ENCODE assay signal across 9 mouse cellular contexts in genomic region chr7:19095751-19096110, GRCm38 (mm10). TPM values are rescaled to one million over a fixed set of nuclear protein-coding genes. Genes with fewer than 3 reads are reported as not detected.
DNase-seq lines count a peak whose midpoint lies in the region; ATAC-seq and TF ChIP-seq lines count a peak whose summit lies in the region.
"Had no signal": no experiment of that assay in that cellular context is flagged by ENCODE, and none has a peak within 500 bp of the region (broad histone marks: within the 10 kb centered on the region; RNA-seq: fewer than 3 reads in every experiment).

No protein-coding gene starts in this region.

- under 1% methylated on average over 19 of the region's 19 CpGs for WGBS in heart, adult 2 months
- under 1% methylated on average over 19 of the region's 19 CpGs for WGBS in lung, embryonic 15.5 days

- H3K4me2 ChIP-seq in lung, embryonic 15.5 days = peak overlapping the region; percentile 92

- peak; percentile 1; the same call in 1 of the 2 replicates for ATAC-seq in lung, embryonic 15.5 days (ENCODE audit: borderline replicate concordance, extremely low read depth, low FRiP score, low TSS enrichment)
- ATAC-seq in megakaryocyte-erythroid progenitor cell, adult 5-6 weeks (replicated peaks; ENCODE audit: low FRiP score, low TSS enrichment, poor library complexity, severe bottlenecking) = no peak

- intact Hi-C loops in heart, adult 2 months (cut with DNase I) = no loop called here

- peak overlapping the region; percentile 4 for H3K9ac ChIP-seq in heart, adult 2 months (ENCODE audit: low read depth, low read length)
- peak overlapping the region; percentile 91 for H3K9ac ChIP-seq in lung, embryonic 15.5 days

- H3K9me3 ChIP-seq in lung, embryonic 15.5 days = no peaks in the 10 kb centered on the region

- H3K27ac ChIP-seq in layer of hippocampus, adult 2 months = no peak overlapping the region
- peak overlapping the region; percentile 96 for H3K27ac ChIP-seq in heart, adult 2 months
- H3K27ac ChIP-seq in lung, embryonic 15.5 days = peak overlapping the region; percentile 99
- H3K27ac ChIP-seq: macrophage had no signal

- H3K36me3 ChIP-seq in heart, adult 2 months (ENCODE audit: control insufficient read depth, insufficient read depth, low read length) = no peaks in the 10 kb centered on the region
- H3K36me3 ChIP-seq in lung, embryonic 15.5 days = peaks cover 20% of the 10 kb centered on the region

- H3K79me2 ChIP-seq in heart, adult 2 months (replicated peaks; ENCODE audit: control insufficient read depth, insufficient read depth, low read length) = no peaks in the 10 kb centered on the region

- no peak for TF ChIP-seq CTCF in layer of hippocampus, adult 2 months (conservative IDR thresholded peaks at IDR 0.05)
- no peak for TF ChIP-seq CTCF in heart, adult 2 months (IDR thresholded peaks at IDR 0.05)

- peaks cover 7% of the 10 kb centered on the region for H3K4me1 ChIP-seq in heart, adult 2 months (ENCODE audit: control insufficient read depth, insufficient read depth, low read length)
- H3K4me1 ChIP-seq in lung, embryonic 15.5 days = peaks cover 46% of the 10 kb centered on the region

- TF ChIP-seq EP300 in heart, adult 2 months (IDR thresholded peaks at IDR 0.05; ENCODE audit: insufficient read depth, low read depth, low read length) = no peak

- TF ChIP-seq POLR2A in heart, adult 2 months (IDR thresholded peaks at IDR 0.05; ENCODE audit: insufficient read depth, low read depth, low read length) = no peak

- no peaks in the 10 kb centered on the region for H3K27me3 ChIP-seq in heart, adult 2 months (ENCODE audit: control insufficient read depth, insufficient read depth, low read length)
- H3K27me3 ChIP-seq in lung, embryonic 15.5 days = no peaks in the 10 kb centered on the region

- no peak for DNase-seq in layer of hippocampus, adult 2 months (ENCODE audit: low spot score in 2 of 2)
- DNase-seq in layer of hippocampus, adult 11-12 months (ENCODE audit: low spot score) = no peak
- peak; percentile 88 for DNase-seq in embryo, embryonic 10 days (ENCODE audit: low spot score)
- peak in 1 of 2 experiments; percentile 70 for DNase-seq in heart, adult 2 months
- DNase-seq in kidney, adult 8-10 months = peak; percentile 50 to 56
- peak; percentile 75 for DNase-seq in retina, postnatal 1 day

- peak overlapping the region; percentile 63 for H3K4me3 ChIP-seq in layer of hippocampus, adult 2 months
- H3K4me3 ChIP-seq in heart, adult 2 months = peak overlapping the region; percentile 85
- H3K4me3 ChIP-seq in lung, embryonic 15.5 days = peak overlapping the region; percentile 86

RNA-seq across cellular contexts. Expression of gene Six5, which starts 1.3 kb away (rescaled TPM):
- 1 to 10 TPM; 2.4 to 2.8 TPM for total RNA-seq in layer of hippocampus, adult 2 months (2021)
- total RNA-seq in heart, adult 2 months (2021) = 1 to 10 TPM; 7.1 to 8.2 TPM
- 26.0 and 29.8 TPM in 2 replicates for polyA plus RNA-seq in heart, adult 2 months (2012; rRNA removed)
- 9.5 and 9.7 TPM in 2 replicates for polyA plus RNA-seq in lung, embryonic 15.5 days (2015; fragmentation: Nextera tagmentation; extraction: Ambion mirVana)
- 8.9 and 10.1 TPM in 2 replicates for total RNA-seq in megakaryocyte-erythroid progenitor cell, adult 5-6 weeks (2014; fragmentation: Nextera tagmentation)
- total RNA-seq in megakaryocyte-erythroid progenitor cell, adult 5-6 weeks (2017) = 2.1 and 2.2 TPM in 2 replicates

RNA-seq across cellular contexts. Expression of gene Dmpk, which starts 12.1 kb away (rescaled TPM):
- 10 to 100 TPM; 38.8 to 56.8 TPM for total RNA-seq in layer of hippocampus, adult 2 months (2021)
- total RNA-seq in heart, adult 2 months (2021) = 100 to 1,000 TPM; 482 to 516 TPM
- polyA plus RNA-seq in heart, adult 2 months (2012; rRNA removed) = 1,225 and 1,460 TPM in 2 replicates
- polyA plus RNA-seq in lung, embryonic 15.5 days (2015; fragmentation: Nextera tagmentation; extraction: Ambion mirVana) = 24.2 and 27.1 TPM in 2 replicates
- 15.1 and 19.8 TPM in 2 replicates for total RNA-seq in megakaryocyte-erythroid progenitor cell, adult 5-6 weeks (2014; fragmentation: Nextera tagmentation)
- total RNA-seq in megakaryocyte-erythroid progenitor cell, adult 5-6 weeks (2017) = 3.9 and 7.5 TPM in 2 replicates

RNA-seq across cellular contexts. Expression of gene Dmwd, which starts 19.7 kb away (rescaled TPM):
- total RNA-seq in layer of hippocampus, adult 2 months (2021) = 100 to 1,000 TPM; 154 TPM
- 10 to 100 TPM; 47.8 to 54.9 TPM for total RNA-seq in heart, adult 2 months (2021)
- polyA plus RNA-seq in heart, adult 2 months (2012; rRNA removed) = 70.9 and 79.4 TPM in 2 replicates
- 15.9 and 17.1 TPM in 2 replicates for polyA plus RNA-seq in lung, embryonic 15.5 days (2015; fragmentation: Nextera tagmentation; extraction: Ambion mirVana)
- 28.5 and 29.2 TPM in 2 replicates for total RNA-seq in megakaryocyte-erythroid progenitor cell, adult 5-6 weeks (2014; fragmentation: Nextera tagmentation)
- total RNA-seq in megakaryocyte-erythroid progenitor cell, adult 5-6 weeks (2017) = 7.7 and 10.6 TPM in 2 replicates

RNA-seq across cellular contexts. Expression of gene Gm4969, which starts 22.4 kb away (rescaled TPM):
- total RNA-seq in layer of hippocampus, adult 2 months (2021) = under 1 TPM; 0.33 to 0.71 TPM
- total RNA-seq in heart, adult 2 months (2021) = not detected
- 0.09 TPM in 1 of 2 replicates, not detected in the other for polyA plus RNA-seq in heart, adult 2 months (2012; rRNA removed)
- 1.8 and 1.9 TPM in 2 replicates for polyA plus RNA-seq in lung, embryonic 15.5 days (2015; fragmentation: Nextera tagmentation; extraction: Ambion mirVana)
- total RNA-seq in megakaryocyte-erythroid progenitor cell, adult 5-6 weeks (2014; fragmentation: Nextera tagmentation) = 0.22 and 0.35 TPM in 2 replicates
- 0.65 TPM in 1 of 2 replicates, not detected in the other for total RNA-seq in megakaryocyte-erythroid progenitor cell, adult 5-6 weeks (2017)
- polyA plus RNA-seq: macrophage had no signal

RNA-seq across cellular contexts. Expression of gene Fbxo46, which starts 23.9 kb away (rescaled TPM):
- total RNA-seq in layer of hippocampus, adult 2 months (2021) = 10 to 100 TPM; 12.5 to 13.1 TPM
- total RNA-seq in heart, adult 2 months (2021) = 1 to 10 TPM; 4.5 to 5.2 TPM
- 3.3 and 5.4 TPM in 2 replicates for polyA plus RNA-seq in heart, adult 2 months (2012; rRNA removed)
- 13.6 and 13.8 TPM in 2 replicates for polyA plus RNA-seq in lung, embryonic 15.5 days (2015; fragmentation: Nextera tagmentation; extraction: Ambion mirVana)
- total RNA-seq in megakaryocyte-erythroid progenitor cell, adult 5-6 weeks (2014; fragmentation: Nextera tagmentation) = 6.3 and 8.6 TPM in 2 replicates
- 6.1 and 7.8 TPM in 2 replicates for total RNA-seq in megakaryocyte-erythroid progenitor cell, adult 5-6 weeks (2017)

Comparison
In these comparisons a context has a peak if more than half of its experiments do, and no peak if none do; other contexts are left out.
1. DNase-seq: peak in embryo, embryonic 10 days (single experiment), kidney, adult 8-10 months (2 of 2) and retina, postnatal 1 day (single experiment); none in layer of hippocampus, adult 2 months (0 of 2) and layer of hippocampus, adult 11-12 months (single experiment).
2. RNA of gene Dmpk, which starts 12.1 kb away (total RNA-seq): 482 to 516 TPM in heart, adult 2 months; 38.8 to 56.8 TPM in layer of hippocampus, adult 2 months and 3.9 to 19.8 TPM in megakaryocyte-erythroid progenitor cell, adult 5-6 weeks; every median in the first group is over 4 times any median in the second.
3. Peak in every context shown above with its lines, with median percentiles within 50 percentile points of each other: H3K4me3 ChIP-seq.